Mouse (Mus musculus) gastrocnemius, adult 2 months (tissue): ENCODE results near the gene Pld1. TPM values are rescaled to one million over a fixed set of nuclear protein-coding genes. Genes with fewer than 3 reads are reported as not detected.

Source experiments
- DNase-seq: peaks from one replicate; pipeline ENCODE4 v3.0.0; 2022
- H3K27ac ChIP-seq: fragments of 200-600 bp; 2 replicates; pipeline ENCODE4 v1.8.1; 2022; ENCODE audit warnings: mild to moderate bottlenecking
- H3K4me3 ChIP-seq: fragments of 200-600 bp; 2 replicates; pipeline ENCODE4 v1.8.1; 2022; ENCODE audit warnings: mild to moderate bottlenecking, moderate library complexity
- CTCF ChIP-seq: fragments of 200-600 bp; IDR thresholded peaks from 2 replicates; pipeline ENCODE4 v1.8.1; 2022; ENCODE audit warnings: antibody characterized with exemption, mild to moderate bottlenecking, moderate library complexity
- intact Hi-C: fragments of 180-260 bp; cut with DNase I; formaldehyde crosslinking; loops from one replicate; pipeline ENCODE4 v1.15.1; 2025
- total RNA-seq, 2 experiments: library from RNA; stranded (reverse); gene quantifications; 2 replicates each; pipeline ENCODE4 v1.2.3; 2021

Gene Pld1
- total RNA-seq, 2 experiments from 2014 or later = 4.6 to 6.1 TPM

GRCm38 (mm10) chr3:27983935-27984577 is 45.6 kb downstream of the Pld1 start:
- H3K4me3 ChIP-seq = peak overlapping the region; percentile 77
- H3K27ac ChIP-seq = peak overlapping the region; percentile 83
- TF ChIP-seq CTCF = no peak
- intact Hi-C loops = loop anchor here (1.0 to 5.0 kb wide), 2 partner anchors 122 to 123 kb away; no protein-coding TSS in a partner anchor
- peak; percentile 86 for DNase-seq

- no peak for TF ChIP-seq CTCF
- intact Hi-C loops = loop anchor here (5.0 kb wide), 1 partner anchor 122 kb away; no protein-coding TSS in a partner anchor
- Histone ChIP-seq H3K27ac (peak overlapping the region; percentile 83), H3K4me3 (peak overlapping the region; percentile 77)
- no peak for DNase-seq
Observed at GRCm38 (mm10) chr3:27984620-27985019, 46.1 kb downstream of the Pld1 start.

GRCm38 (mm10) chr3:27985344-27985743 is 46.8 kb downstream of the Pld1 start:
- no peak for TF ChIP-seq CTCF
- DNase-seq = no peak
- H3K4me3 ChIP-seq = peak overlapping the region; percentile 77
- intact Hi-C loops = no loop called here
- H3K27ac ChIP-seq = peak overlapping the region; percentile 83

- intact Hi-C loops = no loop called here
- Histone ChIP-seq H3K27ac (peak overlapping the region; percentile 31), H3K4me3 (no peak overlapping the region)
- DNase-seq = no peak
- no peak for TF ChIP-seq CTCF
Observed at GRCm38 (mm10) chr3:27987891-27988536, 49.5 kb downstream of the Pld1 start.

GRCm38 (mm10) chr3:27991100-27991703 is 52.7 kb downstream of the Pld1 start:
- TF ChIP-seq CTCF = no peak
- intact Hi-C loops = no loop called here
- H3K27ac ChIP-seq = peak overlapping the region; percentile 68
- H3K4me3 ChIP-seq = no peak overlapping the region
- peak; percentile 38 for DNase-seq

GRCm38 (mm10) chr3:27994175-27994990 is 55.9 kb downstream of the Pld1 start:
- intact Hi-C loops = no loop called here
- Histone ChIP-seq H3K4me3 (no peak overlapping the region), H3K27ac (no peak overlapping the region)
- no peak for TF ChIP-seq CTCF
- DNase-seq = no peak

- Histone ChIP-seq H3K27ac (no peak overlapping the region), H3K4me3 (no peak overlapping the region)
- intact Hi-C loops = no loop called here
- no peak for DNase-seq
- no peak for TF ChIP-seq CTCF
Observed at GRCm38 (mm10) chr3:28004321-28004720, 65.8 kb downstream of the Pld1 start.

GRCm38 (mm10) chr3:28007684-28008083 is 69.2 kb downstream of the Pld1 start:
- peak; percentile 8; the same call in 1 of the 2 replicates for TF ChIP-seq CTCF
- H3K27ac ChIP-seq = no peak overlapping the region
- DNase-seq = no peak
- H3K4me3 ChIP-seq = no peak overlapping the region
- intact Hi-C loops = no loop called here

- Histone ChIP-seq H3K4me3 (no peak overlapping the region), H3K27ac (no peak overlapping the region)
- DNase-seq = peak; percentile 51
- intact Hi-C loops = no loop called here
- TF ChIP-seq CTCF = no peak
Observed at GRCm38 (mm10) chr3:28008369-28008768, 69.9 kb downstream of the Pld1 start.

- DNase-seq = no peak
- Histone ChIP-seq H3K27ac (peak overlapping the region; percentile 12; the same call in 1 of the 2 replicates), H3K4me3 (no peak overlapping the region)
- intact Hi-C loops = no loop called here
- no peak for TF ChIP-seq CTCF
Observed at GRCm38 (mm10) chr3:28012177-28012576, 73.7 kb downstream of the Pld1 start.

GRCm38 (mm10) chr3:28013441-28013840 is 74.9 kb downstream of the Pld1 start:
- Histone ChIP-seq H3K4me3 (no peak overlapping the region), H3K27ac (no peak overlapping the region)
- no peak for TF ChIP-seq CTCF
- no peak for DNase-seq
- intact Hi-C loops = no loop called here

GRCm38 (mm10) chr3:28017002-28017401 is 78.5 kb downstream of the Pld1 start:
- no peak for DNase-seq
- Histone ChIP-seq H3K4me3 (no peak overlapping the region), H3K27ac (no peak overlapping the region)
- no peak for TF ChIP-seq CTCF
- intact Hi-C loops = no loop called here

- intact Hi-C loops = no loop called here
- no peak for TF ChIP-seq CTCF
- no peak overlapping the region for H3K4me3 ChIP-seq
- DNase-seq = no peak
- H3K27ac ChIP-seq = no peak overlapping the region
Observed at GRCm38 (mm10) chr3:28019727-28020126, 81.2 kb downstream of the Pld1 start.
